Mouse (Mus musculus) stomach, postnatal 0 days (tissue): Measurements from ENCODE around the gene Relb.

Experiments
- CTCF ChIP-seq: IDR thresholded peaks from 2 replicates; pipeline ENCODE4 v1.5.1; 2016; ENCODE audit warnings: antibody characterized with exemption, low read depth, mild to moderate bottlenecking, moderate library complexity
- EP300 ChIP-seq: optimal IDR thresholded peaks from 2 replicates; pipeline ENCODE3; 2016; ENCODE audit warnings: antibody characterized with exemption

DNA sequence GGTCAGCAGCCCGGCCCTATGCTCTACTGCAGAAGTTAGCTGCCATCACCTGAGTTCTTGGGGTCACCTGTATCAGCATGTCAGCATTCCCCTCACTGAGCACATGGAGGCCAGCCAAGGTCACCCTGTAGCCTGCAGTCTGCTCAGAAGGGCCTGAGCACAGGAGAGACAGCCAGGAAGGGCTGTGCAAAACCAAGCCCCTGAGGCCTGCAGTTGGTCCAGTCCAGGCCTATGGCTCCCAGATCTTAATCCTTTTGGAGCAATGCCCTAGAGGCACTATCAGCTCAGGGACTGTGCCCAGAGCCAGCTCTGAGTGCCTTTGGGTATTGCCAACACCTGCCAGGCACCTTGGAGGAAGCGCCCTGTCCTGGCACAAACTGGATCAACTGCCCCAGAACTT is 72.2 kb downstream of the Relb start:
- TF ChIP-seq CTCF (no peak), EP300 (no peak)
